Mouse (Mus musculus) liver, embryonic 14.5 days (tissue): ENCODE data around the gene Kcnv2.

Source experiments
- CTCF ChIP-seq: IDR thresholded peaks from 2 replicates; pipeline ENCODE4 v1.5.1; 2016; ENCODE audit warnings: antibody characterized with exemption, low read depth, control low read depth
- EP300 ChIP-seq: IDR thresholded peaks from 2 replicates; pipeline ENCODE4 v1.6.1; 2016; ENCODE audit warnings: antibody characterized with exemption, low read depth

DNA sequence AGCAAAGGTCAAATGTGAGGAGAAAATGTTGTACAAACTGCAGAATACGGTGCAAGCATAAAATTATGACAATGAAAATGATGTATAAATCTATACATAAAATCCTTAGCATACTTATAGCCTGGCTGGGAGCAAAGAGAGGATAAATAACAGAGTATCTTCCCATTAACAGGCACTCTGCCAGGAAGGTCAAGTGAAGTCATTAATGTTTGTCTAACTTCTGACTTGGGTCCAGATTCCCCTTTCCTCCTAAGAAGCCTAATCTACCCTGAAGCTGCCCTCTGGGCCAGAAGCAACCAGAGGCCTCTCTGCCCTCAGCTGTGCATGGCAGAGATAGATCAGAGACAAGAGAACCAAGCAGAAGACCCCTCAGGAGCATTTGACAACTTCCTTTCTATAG, 24.1 kb downstream of the Kcnv2 start:
- no peak for TF ChIP-seq CTCF
- TF ChIP-seq EP300 = no peak
